Mouse (Mus musculus) A20 (cell line): Measurements from ENCODE around the gene Usp39.

ENCODE experiments used
- DNase-seq: peaks from one replicate; pipeline ENCODE4 v3.0.0-alpha.2; 2011; ENCODE audit warnings: low read depth, low spot score

The Usp39 gene

GRCm38 (mm10) chr6:72371571-72371970 lies 26.6 kb upstream of the Usp39 start:
- no peak for DNase-seq

GRCm38 (mm10) chr6:72371147-72371546 lies 26.2 kb upstream of the Usp39 start:
- DNase-seq = no peak

- DNase-seq = no peak
Measured at GRCm38 (mm10) chr6:72370091-72370490, 25.1 kb upstream of the Usp39 start.

DNA sequence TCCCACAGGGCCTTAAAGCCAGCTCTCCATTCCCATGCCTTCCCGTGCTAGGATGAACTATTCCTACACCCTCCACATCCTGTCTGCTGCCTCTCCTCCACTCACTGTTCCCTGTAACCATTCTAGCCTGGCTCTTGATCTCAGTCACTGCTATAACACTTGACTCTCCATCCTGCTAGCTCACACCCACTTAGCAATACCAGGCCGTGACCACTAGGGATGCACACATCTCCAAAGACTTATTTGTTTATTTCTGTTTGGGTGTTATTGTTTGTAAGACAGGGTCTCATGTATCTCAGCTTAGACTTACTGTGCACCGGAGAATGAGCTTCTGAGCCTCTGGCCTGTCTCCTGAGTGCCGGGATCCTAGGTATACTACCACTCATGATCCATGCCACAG lies 24.6 kb upstream of the Usp39 start:
- DNase-seq = no peak

- no peak for DNase-seq
Measured at GRCm38 (mm10) chr6:72367460-72367974, 22.5 kb upstream of the Usp39 start.

GRCm38 (mm10) chr6:72366844-72367443 lies 22.0 kb upstream of the Usp39 start, which contains the start of gene Rnf181:
Gene Rnf181 (minus strand): TSS chr6:72366956.
- no peak for DNase-seq

DNA sequence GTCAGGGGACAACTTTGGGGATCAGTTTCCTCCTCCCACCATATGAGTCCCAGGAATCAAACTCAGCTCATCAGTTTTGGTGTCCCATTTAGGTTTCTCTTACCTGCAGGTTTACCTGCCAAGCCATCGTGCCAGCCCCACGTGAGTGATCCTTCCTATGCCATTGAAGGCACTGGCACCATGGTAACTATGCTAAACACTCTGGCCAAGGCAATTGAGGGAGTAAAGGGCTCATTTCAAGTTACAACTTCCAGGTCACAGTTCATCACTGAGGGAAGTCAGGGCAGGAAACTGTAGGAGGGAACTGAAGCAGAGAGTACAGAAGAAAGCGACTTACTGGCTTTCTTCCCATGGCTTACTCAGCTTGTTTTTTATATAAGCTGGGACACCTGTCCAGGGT lies 21.3 kb upstream of the Usp39 start:
- no peak for DNase-seq

DNA sequence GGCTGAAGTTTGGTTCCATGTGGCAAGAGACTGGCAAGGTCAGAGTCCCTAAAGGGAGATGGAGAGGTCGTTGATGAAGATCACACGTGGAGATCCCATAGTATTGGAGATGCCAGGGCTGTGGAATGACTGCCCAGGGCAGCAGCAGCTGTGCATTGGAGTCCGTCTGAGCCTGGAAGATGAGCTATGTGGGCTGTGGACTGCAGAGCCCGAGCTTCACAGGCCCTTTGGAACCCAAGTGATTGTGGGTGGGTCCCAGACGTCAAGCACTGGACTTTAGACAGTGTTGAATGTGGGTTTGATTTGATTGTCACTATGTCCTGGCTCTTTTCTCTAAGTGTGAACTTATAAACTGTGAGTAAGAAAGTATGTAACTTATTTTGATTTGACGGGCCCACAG lies 20.0 kb upstream of the Usp39 start:
- no peak for DNase-seq

- DNase-seq = no peak
Measured at GRCm38 (mm10) chr6:72364009-72364408, 19.0 kb upstream of the Usp39 start.

DNA sequence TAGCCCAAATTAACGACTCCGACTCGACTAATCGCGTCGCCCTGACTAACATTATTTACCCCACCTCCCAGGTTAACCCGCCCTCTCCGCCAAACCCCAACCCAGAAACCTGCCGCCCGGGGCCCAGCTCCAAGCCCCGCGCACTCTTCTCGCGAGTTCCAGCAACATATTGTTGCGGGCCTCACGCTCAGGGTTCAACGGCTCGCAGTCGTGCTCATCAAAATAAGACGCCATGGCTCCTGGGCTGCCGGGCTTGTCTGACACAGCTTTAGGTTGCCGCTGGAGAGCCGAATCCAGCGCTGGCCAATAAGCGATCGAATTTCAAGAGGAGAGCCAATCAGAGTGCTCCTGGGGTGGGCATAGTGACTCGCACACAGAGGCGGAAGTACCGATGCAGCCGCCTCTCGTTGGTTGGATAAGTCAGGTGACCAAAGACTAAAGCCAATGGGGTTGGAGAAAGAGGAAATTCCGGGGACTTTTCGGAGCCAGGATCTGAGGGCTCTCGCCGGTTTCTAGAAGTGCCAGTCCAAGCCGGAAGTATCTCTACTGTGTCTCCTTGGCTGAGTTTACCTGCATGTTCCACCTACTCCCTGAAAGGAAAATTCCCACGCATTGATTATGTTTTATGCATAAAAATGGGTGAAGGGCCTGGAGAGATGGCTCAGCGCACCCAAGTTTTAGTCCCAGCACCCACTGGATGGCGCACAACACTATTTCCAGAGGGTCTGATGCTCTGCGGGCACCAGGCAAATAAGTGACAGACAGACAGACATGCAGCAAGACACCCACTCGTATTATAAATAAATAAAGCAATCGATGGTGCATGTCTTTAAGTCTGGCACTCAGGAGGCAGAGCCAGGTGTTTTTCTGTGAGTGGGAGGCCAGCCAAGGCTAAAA lies 17.4 kb upstream of the Usp39 start:
- peak; percentile 90 for DNase-seq

DNA sequence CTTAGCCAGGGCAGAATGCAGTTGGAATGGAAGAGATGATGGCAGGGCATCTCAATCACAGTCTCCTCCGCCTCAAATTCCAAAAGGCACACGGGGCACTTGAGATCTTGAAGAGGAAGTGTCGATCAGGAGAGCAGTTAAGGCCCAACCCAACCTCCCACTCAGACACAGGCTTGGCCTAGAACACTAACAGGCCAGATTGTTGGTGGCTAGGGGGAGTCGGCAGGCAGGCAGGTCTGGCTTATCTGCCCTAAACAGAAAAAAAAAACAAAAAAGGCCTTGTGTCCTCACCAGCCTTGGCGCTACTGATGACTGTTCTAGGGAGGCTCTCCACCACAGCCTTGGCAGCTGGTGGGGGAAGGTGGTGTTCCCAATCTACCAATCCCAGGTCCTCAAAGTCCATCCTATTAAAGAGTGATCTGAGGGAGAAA lies 16.2 kb upstream of the Usp39 start:
- DNase-seq = no peak

GRCm38 (mm10) chr6:72360599-72360935 lies 15.6 kb upstream of the Usp39 start:
- DNase-seq = no peak

- no peak for DNase-seq
Measured at GRCm38 (mm10) chr6:72359891-72360598, 15.1 kb upstream of the Usp39 start.

DNA sequence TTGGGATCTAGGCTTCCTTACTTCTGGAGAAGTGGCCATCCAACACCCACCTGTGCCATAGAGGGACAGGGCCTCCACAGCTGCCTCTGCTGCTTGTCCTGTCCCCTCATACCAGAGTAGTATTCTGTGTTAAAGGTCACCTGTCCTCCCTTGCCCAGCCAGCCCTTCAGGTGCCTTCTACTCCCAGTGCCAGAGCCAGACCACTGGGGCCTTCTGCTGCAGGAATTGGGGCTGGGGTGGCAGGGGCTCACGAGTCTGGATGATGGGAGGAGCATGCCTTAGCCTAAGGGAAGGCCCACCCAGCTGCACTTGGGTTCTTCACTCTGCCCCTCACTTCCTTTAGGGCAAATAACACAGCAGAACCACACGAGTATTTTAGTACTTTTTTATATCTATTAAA lies 14.4 kb upstream of the Usp39 start:
- no peak for DNase-seq

DNA sequence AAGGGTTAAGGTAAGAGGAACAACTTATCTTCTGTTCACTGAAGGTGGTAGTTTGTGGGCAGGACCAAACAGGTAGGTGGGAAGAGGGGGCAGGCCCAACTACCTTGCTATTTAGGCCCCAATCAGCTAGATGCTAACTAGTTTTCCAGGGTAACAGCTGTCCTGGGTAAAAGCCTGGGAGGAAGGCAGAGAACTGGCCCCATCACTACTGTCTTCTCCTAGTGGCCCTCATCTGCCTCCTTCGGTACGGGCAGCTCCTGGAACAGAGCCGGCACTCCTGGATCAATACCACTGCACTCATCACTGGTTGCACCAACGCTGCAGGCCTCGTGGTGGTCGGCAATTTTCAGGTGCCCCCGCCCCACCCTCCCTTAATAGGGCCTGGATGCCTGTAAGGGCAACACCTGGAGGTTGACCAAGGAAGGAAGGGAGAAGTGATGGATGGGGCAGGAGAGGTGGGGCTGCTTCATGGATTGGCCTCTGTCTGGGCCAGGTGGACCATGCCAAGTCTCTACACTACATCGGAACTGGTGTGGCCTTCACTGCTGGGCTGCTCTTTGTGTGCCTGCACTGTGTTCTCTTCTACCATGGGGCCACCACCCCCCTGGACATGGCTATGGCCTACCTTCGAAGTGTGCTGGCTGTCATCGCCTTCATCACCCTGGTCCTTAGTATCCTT lies 13.2 kb upstream of the Usp39 start:
- DNase-seq = no peak

GRCm38 (mm10) chr6:72357164-72358079 lies 12.4 kb upstream of the Usp39 start:
- no peak for DNase-seq

GRCm38 (mm10) chr6:72356001-72356532 lies 11.1 kb upstream of the Usp39 start:
- DNase-seq = no peak

- DNase-seq = peak; percentile 57
Measured at GRCm38 (mm10) chr6:72355066-72355911, 10.3 kb upstream of the Usp39 start, which contains the start of gene Tmem150a. Gene Tmem150a (plus strand): TSS chr6:72355447.

DNA sequence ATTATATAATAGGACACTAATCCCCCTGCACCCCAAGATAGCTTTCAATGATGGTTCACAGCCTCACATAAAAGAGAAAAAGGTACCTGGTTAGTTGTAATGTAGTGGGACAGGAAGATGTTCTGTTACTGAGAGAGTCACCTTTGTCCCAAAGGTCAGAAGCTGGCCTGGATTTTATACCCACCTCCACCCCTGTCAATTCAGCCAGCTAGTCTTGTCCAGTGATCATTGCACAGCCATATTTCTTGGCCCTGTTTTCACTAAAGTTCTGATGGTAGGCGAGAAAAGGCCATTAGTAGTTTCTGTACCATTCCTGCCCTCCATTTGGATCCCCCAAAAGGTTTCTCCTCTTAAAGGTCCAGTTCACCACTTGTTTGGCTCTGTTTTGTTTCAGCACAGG lies 9.0 kb upstream of the Usp39 start:
- DNase-seq = no peak
